Mouse (Mus musculus) cortical plate, adult 2 months (tissue): ENCODE measurements around the gene Atp6v1c2.

ENCODE experiments used
- CTCF ChIP-seq: fragments of 200-500 bp; IDR thresholded peaks from 2 replicates; pipeline ENCODE4 v1.5.1; 2011; ENCODE audit warnings: mild to moderate bottlenecking, control low read depth, low read length; ENCODE audit not compliant: insufficient read depth; ENCODE audit errors: extremely low read depth
- POLR2A ChIP-seq: fragments of 200-500 bp; IDR thresholded peaks from 2 replicates; pipeline ENCODE4 v1.6.1; 2011; ENCODE audit warnings: mild to moderate bottlenecking, low read length, control low read depth; ENCODE audit not compliant: insufficient read depth; ENCODE audit errors: extremely low read depth

DNA sequence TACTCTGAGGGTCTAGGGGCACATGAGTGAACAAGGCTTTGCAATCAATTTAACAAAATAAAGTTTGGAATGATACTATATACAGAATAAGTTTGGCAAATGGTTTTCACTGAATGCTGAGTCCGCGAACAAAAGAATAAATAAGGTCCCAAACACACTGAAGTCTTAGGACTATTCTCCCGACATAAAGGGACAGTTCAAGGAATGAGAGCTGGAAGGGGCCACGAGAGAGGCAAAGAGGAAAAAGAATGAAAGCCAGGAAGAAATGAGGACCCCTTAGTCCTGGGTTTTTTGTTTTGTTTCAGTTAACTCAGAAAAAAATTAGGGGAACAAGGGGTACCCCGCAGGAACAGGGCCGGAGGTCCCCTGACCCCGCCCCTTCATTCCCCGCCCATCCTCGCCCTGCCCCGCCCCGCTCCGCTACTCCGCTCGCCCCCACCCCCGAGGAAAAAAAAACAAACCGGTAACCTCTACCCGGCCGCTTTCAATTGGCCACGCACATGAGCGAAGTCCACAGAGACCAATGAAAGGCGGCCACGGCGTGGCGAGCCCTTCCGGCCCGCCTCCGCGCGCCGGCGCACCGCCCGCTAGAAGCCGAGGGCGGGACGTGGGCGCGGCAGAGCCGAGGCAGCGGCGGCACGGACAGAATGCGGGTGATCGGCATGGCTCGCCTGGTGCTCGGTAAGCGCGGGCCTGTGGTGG is 63.0 kb downstream of the Atp6v1c2 start, which contains the start of gene Pdia6:
- TF ChIP-seq CTCF, result no peak
- TF ChIP-seq POLR2A, result peak; percentile 77
